8 mouse cellular contexts compared by ENCODE assay signal in genomic region chr6:72597956-72598753, GRCm38 (mm10). TPM values are rescaled to one million over a fixed set of nuclear protein-coding genes. Genes with fewer than 3 reads are reported as not detected.
DNase-seq lines count a peak whose midpoint lies in the region; ATAC-seq and TF ChIP-seq lines count a peak whose summit lies in the region.

Elmod3 (minus strand) TSS chr6:72598413.
Retsat (plus strand) TSS chr6:72598475.

- no peak for TF ChIP-seq CTCF in cortical plate, adult 2 months (IDR thresholded peaks at IDR 0.05; ENCODE audit: extremely low read depth, insufficient read depth, low read length)

- H3K27me3 ChIP-seq in megakaryocyte, embryonic 14.5 days (replicated peaks), result no peaks in the 10 kb centered on the region

- H3K36me3 ChIP-seq in megakaryocyte, embryonic 14.5 days (replicated peaks; ENCODE audit: low read length), result peaks cover 38% of the 10 kb centered on the region

- peak within 1 kb of the TSS; percentile 53 for H3K27ac ChIP-seq in cortical plate, adult 2 months (ENCODE audit: insufficient read depth, low read length)

- DNase-seq in gastrocnemius, adult 8-10 months (ENCODE audit: low spot score in 2 of 2), result peak; percentile 93 to 96
- DNase-seq in hindlimb bud, embryonic 11.5 days (ENCODE audit: extremely low spot score, low read depth, low spot score), result peak; percentile 91
- peak; percentile 73 to 93 for DNase-seq in left cerebral cortex, adult 8-10 months (ENCODE audit: low spot score in 2 of 2)
- peak; percentile 90 to 95 for DNase-seq in right cerebral cortex, postnatal 10 days (ENCODE audit: low spot score in 2 of 2)
- DNase-seq in urinary bladder, postnatal 25 days (ENCODE audit: low spot score), result peak; percentile 89

- H3K4me3 ChIP-seq in cortical plate, adult 2 months (ENCODE audit: insufficient read depth, low read length), result peak within 1 kb of the TSS; percentile 81
- H3K4me3 ChIP-seq in megakaryocyte, embryonic 14.5 days (replicated peaks), result peak within 1 kb of the TSS; percentile 98

- no peaks in the 10 kb centered on the region for H3K9me3 ChIP-seq in megakaryocyte, embryonic 14.5 days

- peaks cover 5% of the 10 kb centered on the region for H3K4me1 ChIP-seq in cortical plate, adult 2 months (ENCODE audit: control insufficient read depth, insufficient read depth, low read length)
- H3K4me1 ChIP-seq in megakaryocyte, embryonic 14.5 days, result peaks cover 49% of the 10 kb centered on the region

- peak; percentile 73 for TF ChIP-seq POLR2A in cortical plate, adult 2 months (IDR thresholded peaks at IDR 0.05; ENCODE audit: extremely low read depth, insufficient read depth, low read length)

- peak; percentile 77 for ATAC-seq in activated CD4-positive, CD25-positive, alpha-beta regulatory T cell, adult 4 months

RNA-seq across cellular contexts. Expression of gene Elmod3, which starts in this region (rescaled TPM):
- 10 to 100 TPM; 15.3 to 19.5 TPM for polyA plus RNA-seq in activated CD4-positive, CD25-positive, alpha-beta regulatory T cell, adult 4 months (2017; shearing (Covaris generic))
- 27.5 and 28.1 TPM in 2 replicates for polyA plus RNA-seq in cortical plate, adult 2 months (2012; rRNA removed)
- 1 to 10 TPM; 7.9 to 8.9 (median 8.2) TPM for total RNA-seq in gastrocnemius, adult 8-10 months (2022)
- 10 to 100 TPM; 21.1 to 26.4 (median 24.0) TPM for total RNA-seq in left cerebral cortex, adult 8-10 months (2022)
- 11.4 and 18.4 TPM in 2 replicates for polyA plus RNA-seq in megakaryocyte, embryonic 14.5 days (2012; ENCODE audit: insufficient read depth, low replicate concordance)

RNA-seq across cellular contexts. Expression of gene Retsat, which starts in this region (rescaled TPM):
- polyA plus RNA-seq in activated CD4-positive, CD25-positive, alpha-beta regulatory T cell, adult 4 months (2017; shearing (Covaris generic)), result 1 to 10 TPM; 2.7 to 4.1 TPM
- 14.1 and 14.8 TPM in 2 replicates for polyA plus RNA-seq in cortical plate, adult 2 months (2012; rRNA removed)
- 10 to 100 TPM; 64.4 to 72.3 (median 68.1) TPM for total RNA-seq in gastrocnemius, adult 8-10 months (2022)
- 10 to 100 TPM; 66.8 to 72.4 (median 68.4) TPM for total RNA-seq in left cerebral cortex, adult 8-10 months (2022)
- 7.6 and 25.6 TPM in 2 replicates for polyA plus RNA-seq in megakaryocyte, embryonic 14.5 days (2012; ENCODE audit: insufficient read depth, low replicate concordance)

Comparison
In these comparisons a context has a peak if more than half of its experiments do, and no peak if none do; other contexts are left out.
1. Peak in every context shown above with its lines: DNase-seq, ATAC-seq, H3K4me3 ChIP-seq and H3K27ac ChIP-seq.